Mouse (Mus musculus): ENCODE measurements around the gene Ambra1.

- TF ChIP-seq POLR2A (IDR thresholded peaks at IDR 0.05; ENCODE audit: borderline replicate concordance, control insufficient read depth, low read depth, low read length) (peak; percentile 48; the same call in 1 of the 2 replicates), CTCF (IDR thresholded peaks at IDR 0.05; ENCODE audit: control insufficient read depth, insufficient read depth, low read length) (no peak)
Measured at GRCm38 (mm10) chr2:91729971-91730821, at the start of gene Ambra1.

All from bone marrow, adult 2 months (tissue).